Mouse (Mus musculus): ENCODE measurements around the gene Ints1.

Gene Ints1

GRCm38 (mm10) chr5:139718540-139718939, 56.9 kb downstream of the Ints1 start:
- DNase-seq (ENCODE audit: low spot score in 2 of 2) = no peak

DNA sequence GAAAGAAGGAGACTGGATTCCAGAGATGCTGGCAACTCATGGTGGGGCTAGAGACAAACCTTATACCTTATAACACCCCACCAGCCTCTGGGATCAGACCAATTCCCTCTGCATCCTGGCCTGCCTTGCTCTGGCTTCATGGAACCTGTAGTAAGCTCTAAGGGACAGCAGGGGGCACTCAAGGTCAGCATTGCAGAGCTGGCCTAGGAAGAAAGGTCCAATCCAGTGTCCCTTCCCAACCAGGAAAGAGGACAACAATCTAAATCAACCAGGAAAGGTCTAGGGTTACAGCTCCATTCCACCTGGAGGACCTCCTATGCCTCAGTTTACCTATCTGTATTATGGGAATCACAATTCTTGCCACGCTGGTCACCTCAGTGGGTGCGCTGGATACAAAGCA, 57.8 kb downstream of the Ints1 start:
- DNase-seq (ENCODE audit: low spot score in 2 of 2) = peak; percentile 49 to 58

- DNase-seq (ENCODE audit: low spot score in 2 of 2) = no peak
These were observed 69.0 kb downstream of the Ints1 start for GRCm38 (mm10) chr5:139706496-139706895.

DNA sequence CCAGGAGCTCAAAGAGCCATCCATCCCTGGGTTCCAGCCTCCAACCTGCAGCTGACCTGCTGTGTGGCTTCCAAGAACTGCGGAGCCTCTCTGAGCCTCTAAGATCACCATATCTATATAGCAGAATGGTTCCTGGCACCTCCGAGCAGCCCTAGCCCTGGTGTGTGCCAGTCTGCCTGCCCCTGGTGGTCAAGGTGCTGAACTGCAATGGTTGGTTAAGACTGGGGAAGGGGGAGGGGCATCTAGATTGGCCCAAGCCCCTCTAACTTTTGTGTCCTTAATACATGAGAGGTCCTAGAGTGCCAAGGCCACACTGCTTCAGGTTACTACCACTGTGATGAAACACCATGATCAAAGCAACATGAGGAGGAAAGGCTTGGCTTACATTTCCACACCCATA, 72.6 kb downstream of the Ints1 start:
- no peak for DNase-seq (ENCODE audit: low spot score in 2 of 2)

- DNase-seq (ENCODE audit: low spot score in 2 of 2) = no peak
These were observed 73.2 kb downstream of the Ints1 start for GRCm38 (mm10) chr5:139702236-139702635.

All from right cerebral cortex, postnatal 10 days (tissue).